In genomic region chr11:106820972-106821371, GRCm38 (mm10) we compare ENCODE assay signal across 8 mouse cellular contexts. TPM values are rescaled to one million over a fixed set of nuclear protein-coding genes. Genes with fewer than 3 reads are reported as not detected.
DNase-seq lines count a peak whose midpoint lies in the region; ATAC-seq and TF ChIP-seq lines count a peak whose summit lies in the region.

No protein-coding gene starts in this region.

- no peak for TF ChIP-seq CTCF in layer of hippocampus, adult 2 months (conservative IDR thresholded peaks at IDR 0.05)

- no peak overlapping the region for H3K4me3 ChIP-seq in layer of hippocampus, adult 2 months

- peak; percentile 47 for ATAC-seq in CD4-positive, CD25-positive, alpha-beta regulatory T cell, adult 4 months

- peak; percentile 28 to 44 for DNase-seq in layer of hippocampus, adult 2 months (ENCODE audit: low spot score in 2 of 2)
- no peak for DNase-seq in layer of hippocampus, adult 9-10 months (ENCODE audit: low spot score)
- peak; percentile 53 to 60 for DNase-seq in cerebellum, adult 18-20 months
- DNase-seq in heart, postnatal 10 days, result peak; percentile 73 to 82
- DNase-seq in lung, postnatal 14 days, result peak; percentile 69
- no peak for DNase-seq in frontal cortex, adult 2 months (ENCODE audit: extremely low spot score in 1 of 2, low spot score in 1 of 2)
- no peak for DNase-seq in ovary, postnatal 10 days (ENCODE audit: low spot score)

- intact Hi-C loops in heart, postnatal 10 days (cut with DNase I), result no loop called here

- H3K27ac ChIP-seq in layer of hippocampus, adult 2 months, result peak overlapping the region; percentile 78

RNA-seq across cellular contexts. Expression of gene Cep95, which starts 31.9 kb away (rescaled TPM):
- total RNA-seq in layer of hippocampus, adult 2 months (2021), result 10 to 100 TPM; 13.6 to 18.8 TPM
- 10 to 100 TPM; 36.7 to 48.9 TPM for polyA plus RNA-seq in CD4-positive, CD25-positive, alpha-beta regulatory T cell, adult 4 months (2017; shearing (Covaris generic))
- 10 to 100 TPM in 1 of 2 experiments, 1 to 10 TPM in 1; 7.7 to 10.5 TPM for total RNA-seq in heart, postnatal 10 days (2021)
- 22.3 and 23.1 TPM in 2 replicates for polyA plus RNA-seq in frontal cortex, adult 2 months (2012; rRNA removed)

RNA-seq across cellular contexts. Expression of gene Ddx5, which starts 32.0 kb away (rescaled TPM):
- total RNA-seq in layer of hippocampus, adult 2 months (2021), result 100 to 1,000 TPM; 779 to 834 TPM
- polyA plus RNA-seq in CD4-positive, CD25-positive, alpha-beta regulatory T cell, adult 4 months (2017; shearing (Covaris generic)), result 100 to 1,000 TPM; 471 to 562 TPM
- total RNA-seq in heart, postnatal 10 days (2021), result 100 to 1,000 TPM; 513 to 524 TPM
- polyA plus RNA-seq in frontal cortex, adult 2 months (2012; rRNA removed), result 601 and 664 TPM in 2 replicates

RNA-seq across cellular contexts. Expression of gene Polg2, which starts 41.6 kb away (rescaled TPM):
- 1 to 10 TPM; 3.1 to 5.0 TPM for total RNA-seq in layer of hippocampus, adult 2 months (2021)
- polyA plus RNA-seq in CD4-positive, CD25-positive, alpha-beta regulatory T cell, adult 4 months (2017; shearing (Covaris generic)), result 10 to 100 TPM; 15.0 to 15.3 TPM
- 1 to 10 TPM; 3.7 to 4.3 TPM for total RNA-seq in heart, postnatal 10 days (2021)
- 5.6 and 5.9 TPM in 2 replicates for polyA plus RNA-seq in frontal cortex, adult 2 months (2012; rRNA removed)

Comparison
In these comparisons a context has a peak if more than half of its experiments do, and no peak if none do; other contexts are left out.
1. DNase-seq: peak in layer of hippocampus, adult 2 months (2 of 2), cerebellum, adult 18-20 months (2 of 2), heart, postnatal 10 days (2 of 2) and lung, postnatal 14 days (single experiment); none in layer of hippocampus, adult 9-10 months (single experiment), frontal cortex, adult 2 months (0 of 2) and ovary, postnatal 10 days (single experiment).